Mouse (Mus musculus) kidney, adult 2 months (tissue): ENCODE measurements at regions not wholly inside any gene's neighbourhood (a gene's known extent, or its start where the extent isn't known, plus 50 kb on each side); places are given as distances from the start of the nearest gene placed in this dataset.

ENCODE experiments used
- DNase-seq: peaks from one replicate; pipeline ENCODE4 v3.0.0; 2021
- H3K27ac ChIP-seq: fragments of 200-500 bp; 2 replicates; pipeline ENCODE4 v1.5.1; 2012; ENCODE audit warnings: low read depth, low read length, control low read depth, inconsistent platforms; ENCODE audit not compliant: insufficient read depth
- H3K27me3 ChIP-seq: fragments of 200-500 bp; replicated peaks from 2 replicates; pipeline ENCODE4 v1.6.1; 2012; ENCODE audit warnings: mild to moderate bottlenecking, moderate library complexity, low read length, inconsistent platforms; ENCODE audit not compliant: control insufficient read depth, insufficient read depth
- H3K36me3 ChIP-seq: fragments of 200-500 bp; 2 replicates; pipeline ENCODE4 v1.6.1; 2012; ENCODE audit warnings: mild to moderate bottlenecking, moderate library complexity, low read length, inconsistent platforms; ENCODE audit not compliant: control insufficient read depth, insufficient read depth
- H3K4me1 ChIP-seq: fragments of 200-500 bp; 2 replicates; pipeline ENCODE4 v1.6.1; 2011; ENCODE audit warnings: low read length; ENCODE audit not compliant: control insufficient read depth, insufficient read depth
- H3K4me3 ChIP-seq: fragments of 200-500 bp; 2 replicates; pipeline ENCODE4 v1.5.1; 2011; ENCODE audit warnings: mild to moderate bottlenecking, low read depth, low read length, control low read depth; ENCODE audit not compliant: insufficient read depth
- CTCF ChIP-seq: fragments of 200-500 bp; conservative IDR thresholded peaks from 2 replicates; pipeline ENCODE4 v1.5.1; 2011; ENCODE audit warnings: low read depth, mild to moderate bottlenecking, control low read depth, low read length, moderate library complexity, mixed read lengths; ENCODE audit not compliant: insufficient read depth, insufficient read length
- POLR2A ChIP-seq: fragments of 200-500 bp; IDR thresholded peaks from one replicate; pipeline ENCODE4 v1.6.1; 2011; ENCODE audit warnings: low read depth, low read length, control low read depth
- WGBS: fragments of 180-500 bp; shearing (Covaris S2); methylation state at CpG from one replicate; pipeline ENCODE4 v1.1.7; 2018; 5-methylcytosine and 5-hydroxymethylcytosine counted together

DNA sequence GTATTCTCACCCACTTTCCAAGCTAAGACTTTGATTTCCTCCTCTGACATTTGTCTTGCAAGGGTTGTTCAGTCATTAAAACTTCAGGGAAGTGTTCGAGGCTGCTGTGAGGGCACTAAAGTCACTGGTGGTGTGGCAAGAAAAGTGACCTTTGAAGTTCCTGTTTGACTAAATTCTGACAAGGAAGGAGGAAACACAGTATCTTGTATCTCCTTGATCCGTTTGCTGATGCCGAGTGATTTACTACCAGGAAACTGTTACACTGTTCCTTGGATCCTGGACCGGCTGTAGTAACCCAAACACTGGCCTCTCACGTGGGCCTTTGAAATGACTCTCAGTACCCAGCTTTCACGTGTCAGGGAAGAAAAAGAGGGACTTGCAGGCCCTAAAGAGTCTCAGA lies 53.5 kb upstream of the Ralgapa2 start:
- Histone ChIP-seq H3K4me1 (no peaks in the 10 kb centered on the region), H3K27ac (no peak overlapping the region)

GRCm38 (mm10) chr2:146568171-146568842 lies 56.2 kb upstream of the Ralgapa2 start:
- 56% methylated on average over 11 of the region's 11 CpGs for WGBS
- no peak overlapping the region for H3K27ac ChIP-seq

More for the DNA sequence above, 53.5 kb upstream of the Ralgapa2 start:
- no peak for DNase-seq
- TF ChIP-seq POLR2A (no peak), CTCF (no peak)
- 25% methylated on average over 6 of the region's 6 CpGs for WGBS
- no peaks in the 10 kb centered on the region for H3K27me3 ChIP-seq
- no peak overlapping the region for H3K4me3 ChIP-seq
- H3K36me3 ChIP-seq: no peaks in the 10 kb centered on the region

GRCm38 (mm10) chr2:146571036-146571435 lies 58.9 kb upstream of the Ralgapa2 start:
- peaks cover 2% of the 10 kb centered on the region; the same call in 1 of the 2 replicates for H3K4me1 ChIP-seq
- no peaks in the 10 kb centered on the region for H3K27me3 ChIP-seq
- no peak for DNase-seq
- no peaks in the 10 kb centered on the region for H3K36me3 ChIP-seq
- 91% methylated on average over 11 of the region's 11 CpGs for WGBS
- no peak for TF ChIP-seq CTCF
- no peak for TF ChIP-seq POLR2A
- H3K27ac ChIP-seq: no peak overlapping the region
- H3K4me3 ChIP-seq: no peak overlapping the region

More at GRCm38 (mm10) chr2:146568171-146568842, 56.2 kb upstream of the Ralgapa2 start:
- Histone ChIP-seq H3K27me3 (no peaks in the 10 kb centered on the region), H3K4me1 (no peaks in the 10 kb centered on the region), H3K4me3 (no peak overlapping the region), H3K36me3 (no peaks in the 10 kb centered on the region)
- no peak for TF ChIP-seq POLR2A
- no peak for TF ChIP-seq CTCF
- no peak for DNase-seq

DNA sequence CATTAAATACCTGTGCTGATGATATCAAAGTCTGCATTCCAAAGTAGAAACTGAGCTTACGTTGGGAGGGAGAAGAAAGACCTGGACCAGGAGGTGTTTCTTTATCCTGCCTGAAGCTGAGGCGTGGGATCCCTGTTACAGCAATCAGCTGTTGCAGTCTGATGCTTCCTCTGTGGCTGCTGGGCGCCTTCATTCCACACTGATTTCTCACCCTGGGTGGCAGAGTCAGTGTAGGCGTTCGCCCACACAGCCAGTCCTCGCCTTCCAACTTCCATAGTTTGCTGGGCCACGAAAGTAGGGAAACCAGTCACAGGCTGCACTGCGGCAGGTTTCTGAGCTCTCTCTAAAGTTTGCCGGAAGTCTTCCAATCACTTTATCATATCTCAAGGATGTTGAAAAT lies 59.7 kb upstream of the Ralgapa2 start:
- Histone ChIP-seq H3K4me3 (no peak overlapping the region), H3K27ac (no peak overlapping the region), H3K36me3 (no peaks in the 10 kb centered on the region), H3K27me3 (no peaks in the 10 kb centered on the region), H3K4me1 (peaks cover 6% of the 10 kb centered on the region)
- 93% methylated on average over 9 of the region's 9 CpGs for WGBS
- TF ChIP-seq POLR2A (no peak), CTCF (no peak)
- DNase-seq: no peak

- peaks cover 10% of the 10 kb centered on the region for H3K4me1 ChIP-seq
- no peaks in the 10 kb centered on the region; the same call in 1 of the 2 replicates for H3K27me3 ChIP-seq
- H3K36me3 ChIP-seq: no peaks in the 10 kb centered on the region
- peak overlapping the region; percentile 81; the same call in 1 of the 2 replicates for H3K27ac ChIP-seq
- no peak overlapping the region for H3K4me3 ChIP-seq
- WGBS: 23% methylated on average over 3 of the region's 3 CpGs
- DNase-seq: peak; percentile 34
- TF ChIP-seq POLR2A (no peak), CTCF (no peak)
Observed at GRCm38 (mm10) chr2:146575610-146576297, 63.6 kb upstream of the Ralgapa2 start.

GRCm38 (mm10) chr2:146576298-146576905 lies 64.3 kb upstream of the Ralgapa2 start:
- 22% methylated on average over 4 of the region's 4 CpGs for WGBS
- peak; percentile 90 for DNase-seq
- H3K27me3 ChIP-seq: no peaks in the 10 kb centered on the region; the same call in 1 of the 2 replicates
- no peaks in the 10 kb centered on the region for H3K36me3 ChIP-seq
- H3K4me3 ChIP-seq: no peak overlapping the region
- peak overlapping the region; percentile 91; the same call in 1 of the 2 replicates for H3K27ac ChIP-seq
- H3K4me1 ChIP-seq: peaks cover 10% of the 10 kb centered on the region
- TF ChIP-seq POLR2A (no peak), CTCF (no peak)

- Histone ChIP-seq H3K27ac (0 out of 2 replicates have a peak overlapping the region, but pooled peaks have one; percentile 63), H3K27me3 (no peaks in the 10 kb centered on the region; the same call in 1 of the 2 replicates), H3K4me1 (peaks cover 10% of the 10 kb centered on the region), H3K36me3 (no peaks in the 10 kb centered on the region), H3K4me3 (no peak overlapping the region)
- 30% methylated on average over 3 of the region's 3 CpGs for WGBS
- DNase-seq: peak; percentile 65
- no peak for TF ChIP-seq POLR2A
- TF ChIP-seq CTCF: no peak
Observed at GRCm38 (mm10) chr2:146577096-146577495, 65.0 kb upstream of the Ralgapa2 start.
